Mouse (Mus musculus): ENCODE measurements at regions not wholly inside any gene's neighbourhood (a gene's known extent, or its start where the extent isn't known, plus 50 kb on each side); places are given as distances from the start of the nearest gene placed in this dataset.

GRCm38 (mm10) chr16:7649771-7650170 is 775.2 kb downstream of the Tmem114 start:
- WGBS = 15% methylated on average over 1 of the region's 1 CpGs
- Histone ChIP-seq H3K4me3 (ENCODE audit: low read depth, low read length) (no peak overlapping the region), H3K4me1 (ENCODE audit: control insufficient read depth, insufficient read depth, low read length) (peaks cover 7% of the 10 kb centered on the region; the same call in 1 of the 2 replicates), H3K9me3 (replicated peaks; ENCODE audit: control insufficient read depth, low read length, poor library complexity, severe bottlenecking) (no peaks in the 10 kb centered on the region), H3K4me2 (ENCODE audit: low read length) (no peak overlapping the region), H3K36me3 (ENCODE audit: control insufficient read depth, insufficient read depth, low read length) (no peaks in the 10 kb centered on the region), H3K27ac (ENCODE audit: low read length) (no peak overlapping the region; the same call in 1 of the 2 replicates), H3K27me3 (ENCODE audit: control insufficient read depth, insufficient read depth, low read depth, low read length) (no peaks in the 10 kb centered on the region), H3K9ac (ENCODE audit: low read depth, low read length) (no peak overlapping the region)
- no peak for ATAC-seq

DNA sequence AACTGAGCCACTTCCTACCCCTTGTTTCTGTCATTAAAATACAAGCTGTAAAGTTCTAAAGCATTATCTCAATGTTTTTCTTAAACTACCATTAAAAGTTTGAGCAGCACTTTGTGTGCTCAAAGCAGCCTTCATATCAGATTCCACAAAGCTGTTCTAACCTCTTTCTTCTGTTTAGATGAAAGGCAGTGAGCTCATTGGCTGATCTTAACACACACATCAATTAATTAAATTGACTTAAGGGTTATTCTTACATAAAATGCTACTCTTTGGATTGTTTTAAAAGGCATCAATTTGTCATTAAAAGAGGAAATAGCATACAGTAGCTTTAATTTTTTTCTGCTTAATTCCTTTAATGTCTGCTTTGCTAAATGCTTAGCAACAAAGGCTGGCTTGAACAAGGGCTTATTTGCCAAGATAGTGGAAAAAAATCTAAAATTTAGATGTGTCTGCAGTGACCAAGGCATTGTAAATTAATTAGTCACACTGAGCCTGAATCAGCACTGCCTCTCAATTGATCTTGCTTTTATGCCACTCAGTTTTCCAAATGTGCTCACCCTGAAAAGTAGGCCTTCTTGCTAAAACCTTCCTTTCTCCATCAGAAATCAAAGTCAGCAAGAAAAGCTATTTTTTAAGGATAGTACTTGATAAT is 777.5 kb downstream of the Tmem114 start:
- ATAC-seq = no peak
- H3K4me3 ChIP-seq (ENCODE audit: low read depth, low read length) = no peak overlapping the region
- H3K27ac ChIP-seq (ENCODE audit: low read length) = no peak overlapping the region
- H3K9ac ChIP-seq (ENCODE audit: low read depth, low read length) = no peak overlapping the region
- H3K4me2 ChIP-seq (ENCODE audit: low read length) = no peak overlapping the region
- no peaks in the 10 kb centered on the region for H3K36me3 ChIP-seq (ENCODE audit: control insufficient read depth, insufficient read depth, low read length)
- H3K27me3 ChIP-seq (ENCODE audit: control insufficient read depth, insufficient read depth, low read depth, low read length) = no peaks in the 10 kb centered on the region
- peaks cover 7% of the 10 kb centered on the region; the same call in 1 of the 2 replicates for H3K4me1 ChIP-seq (ENCODE audit: control insufficient read depth, insufficient read depth, low read length)
- no peaks in the 10 kb centered on the region for H3K9me3 ChIP-seq (replicated peaks; ENCODE audit: control insufficient read depth, low read length, poor library complexity, severe bottlenecking)

DNA sequence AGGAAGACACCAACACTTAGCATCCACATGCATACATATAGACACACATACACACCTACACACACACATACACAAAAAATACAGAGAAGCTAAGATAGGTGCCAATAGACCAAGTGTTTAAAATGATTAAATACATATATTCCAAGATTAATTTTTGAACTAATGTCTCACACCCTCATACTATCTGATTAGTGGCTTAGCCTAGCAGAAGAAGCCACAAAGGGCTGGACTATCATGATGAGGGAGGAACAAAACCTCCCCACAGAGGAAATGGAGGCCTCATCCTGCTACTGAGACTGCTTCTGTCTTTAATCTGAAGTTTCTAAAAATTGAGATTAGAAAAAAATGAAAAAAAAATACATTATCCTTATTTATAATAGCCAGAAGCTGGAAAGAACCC is 780.6 kb downstream of the Tmem114 start:
- Histone ChIP-seq H3K27ac (ENCODE audit: low read length) (no peak overlapping the region), H3K4me3 (ENCODE audit: low read depth, low read length) (no peak overlapping the region)
- ATAC-seq = no peak

GRCm38 (mm10) chr16:7638955-7639755 is 785.8 kb downstream of the Tmem114 start:
- Histone ChIP-seq H3K9ac (ENCODE audit: low read depth, low read length) (no peak overlapping the region), H3K27ac (ENCODE audit: low read length) (no peak overlapping the region; the same call in 1 of the 2 replicates), H3K36me3 (ENCODE audit: control insufficient read depth, insufficient read depth, low read length) (no peaks in the 10 kb centered on the region), H3K4me3 (ENCODE audit: low read depth, low read length) (no peak overlapping the region), H3K4me2 (ENCODE audit: low read length) (no peak overlapping the region), H3K27me3 (ENCODE audit: control insufficient read depth, insufficient read depth, low read depth, low read length) (no peaks in the 10 kb centered on the region), H3K4me1 (ENCODE audit: control insufficient read depth, insufficient read depth, low read length) (peaks cover 14% of the 10 kb centered on the region), H3K9me3 (replicated peaks; ENCODE audit: control insufficient read depth, low read length, poor library complexity, severe bottlenecking) (no peaks in the 10 kb centered on the region)
- 43% methylated on average over 15 of the region's 15 CpGs for WGBS
- no peak for ATAC-seq

More for the DNA sequence above, 780.6 kb downstream of the Tmem114 start:
- no peaks in the 10 kb centered on the region for H3K9me3 ChIP-seq (replicated peaks; ENCODE audit: control insufficient read depth, low read length, poor library complexity, severe bottlenecking)
- peaks cover 3% of the 10 kb centered on the region; the same call in 1 of the 2 replicates for H3K4me1 ChIP-seq (ENCODE audit: control insufficient read depth, insufficient read depth, low read length)
- no peaks in the 10 kb centered on the region for H3K27me3 ChIP-seq (ENCODE audit: control insufficient read depth, insufficient read depth, low read depth, low read length)
- H3K9ac ChIP-seq (ENCODE audit: low read depth, low read length) = no peak overlapping the region
- H3K4me2 ChIP-seq (ENCODE audit: low read length) = no peak overlapping the region
- H3K36me3 ChIP-seq (ENCODE audit: control insufficient read depth, insufficient read depth, low read length) = no peaks in the 10 kb centered on the region

DNA sequence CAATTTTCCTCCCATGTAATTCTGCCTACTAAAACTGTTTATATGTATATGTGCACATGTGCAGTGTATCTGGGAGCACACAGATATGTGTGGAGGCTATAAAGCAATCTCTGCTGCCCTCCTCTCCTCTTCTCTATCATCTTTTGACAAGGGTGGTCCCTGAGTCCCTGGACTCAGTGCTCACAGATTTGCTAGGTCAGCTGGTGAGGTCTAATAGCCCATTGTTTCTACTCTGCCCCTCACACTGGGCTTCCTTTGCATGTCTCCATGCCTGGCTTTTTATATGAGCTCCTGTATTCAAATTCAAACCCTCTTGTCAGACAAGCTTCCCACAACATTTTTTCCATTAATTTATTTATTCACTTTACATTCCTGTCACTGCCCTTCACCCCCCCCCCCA is 786.9 kb downstream of the Tmem114 start:
- peaks cover 14% of the 10 kb centered on the region for H3K4me1 ChIP-seq (ENCODE audit: control insufficient read depth, insufficient read depth, low read length)
- ATAC-seq = 0 out of 2 replicates have a peak, but pooled peaks have one; percentile 14
- no peak overlapping the region for H3K4me2 ChIP-seq (ENCODE audit: low read length)
- no peaks in the 10 kb centered on the region for H3K36me3 ChIP-seq (ENCODE audit: control insufficient read depth, insufficient read depth, low read length)
- no peaks in the 10 kb centered on the region for H3K9me3 ChIP-seq (replicated peaks; ENCODE audit: control insufficient read depth, low read length, poor library complexity, severe bottlenecking)
- no peak overlapping the region for H3K27ac ChIP-seq (ENCODE audit: low read length)
- H3K27me3 ChIP-seq (ENCODE audit: control insufficient read depth, insufficient read depth, low read depth, low read length) = no peaks in the 10 kb centered on the region
- H3K9ac ChIP-seq (ENCODE audit: low read depth, low read length) = no peak overlapping the region
- H3K4me3 ChIP-seq (ENCODE audit: low read depth, low read length) = no peak overlapping the region

DNA sequence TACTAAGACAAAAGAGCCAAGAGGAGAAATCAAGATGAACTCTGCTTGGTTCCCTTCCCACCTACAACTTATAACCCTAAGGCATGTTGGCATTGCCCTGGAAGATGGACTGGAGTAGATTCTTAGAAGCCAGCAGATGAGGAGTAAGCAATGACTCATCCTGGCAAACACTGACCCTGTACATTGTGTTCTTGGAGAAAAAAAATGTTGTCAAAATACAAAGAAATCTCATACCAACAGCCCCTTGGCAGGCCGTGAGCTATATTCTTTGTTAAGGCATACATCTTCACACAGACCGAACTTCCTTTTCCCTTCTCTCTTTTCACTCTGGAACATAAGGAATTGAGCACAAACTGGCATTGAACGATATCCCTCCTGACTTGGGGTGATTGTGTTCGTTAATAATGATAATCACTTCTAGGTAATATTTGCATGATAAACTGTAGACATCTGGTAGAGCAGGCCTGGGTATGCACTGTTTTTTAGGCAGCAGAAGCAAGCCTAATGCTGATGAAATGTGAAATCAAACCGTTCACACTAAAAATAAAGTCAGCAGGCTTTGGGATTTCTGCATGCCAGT is 787.7 kb downstream of the Tmem114 start:
- 24% methylated on average over 5 of the region's 5 CpGs for WGBS
- H3K9me3 ChIP-seq (replicated peaks; ENCODE audit: control insufficient read depth, low read length, poor library complexity, severe bottlenecking) = no peaks in the 10 kb centered on the region
- no peaks in the 10 kb centered on the region for H3K27me3 ChIP-seq (ENCODE audit: control insufficient read depth, insufficient read depth, low read depth, low read length)
- no peak overlapping the region for H3K4me2 ChIP-seq (ENCODE audit: low read length)
- no peak overlapping the region for H3K27ac ChIP-seq (ENCODE audit: low read length)
- no peak overlapping the region for H3K9ac ChIP-seq (ENCODE audit: low read depth, low read length)
- no peak for ATAC-seq
- H3K36me3 ChIP-seq (ENCODE audit: control insufficient read depth, insufficient read depth, low read length) = no peaks in the 10 kb centered on the region
- H3K4me1 ChIP-seq (ENCODE audit: control insufficient read depth, insufficient read depth, low read length) = peaks cover 19% of the 10 kb centered on the region
- no peak overlapping the region for H3K4me3 ChIP-seq (ENCODE audit: low read depth, low read length)

GRCm38 (mm10) chr16:7636326-7636725 is 788.6 kb downstream of the Tmem114 start:
- Histone ChIP-seq H3K9ac (ENCODE audit: low read depth, low read length) (no peak overlapping the region), H3K4me3 (ENCODE audit: low read depth, low read length) (no peak overlapping the region), H3K36me3 (ENCODE audit: control insufficient read depth, insufficient read depth, low read length) (no peaks in the 10 kb centered on the region), H3K27me3 (ENCODE audit: control insufficient read depth, insufficient read depth, low read depth, low read length) (no peaks in the 10 kb centered on the region), H3K27ac (ENCODE audit: low read length) (no peak overlapping the region), H3K4me1 (ENCODE audit: control insufficient read depth, insufficient read depth, low read length) (peaks cover 19% of the 10 kb centered on the region), H3K9me3 (replicated peaks; ENCODE audit: control insufficient read depth, low read length, poor library complexity, severe bottlenecking) (no peaks in the 10 kb centered on the region), H3K4me2 (ENCODE audit: low read length) (no peak overlapping the region)
- ATAC-seq = no peak
- WGBS = 60% methylated on average over 5 of the region's 5 CpGs

DNA sequence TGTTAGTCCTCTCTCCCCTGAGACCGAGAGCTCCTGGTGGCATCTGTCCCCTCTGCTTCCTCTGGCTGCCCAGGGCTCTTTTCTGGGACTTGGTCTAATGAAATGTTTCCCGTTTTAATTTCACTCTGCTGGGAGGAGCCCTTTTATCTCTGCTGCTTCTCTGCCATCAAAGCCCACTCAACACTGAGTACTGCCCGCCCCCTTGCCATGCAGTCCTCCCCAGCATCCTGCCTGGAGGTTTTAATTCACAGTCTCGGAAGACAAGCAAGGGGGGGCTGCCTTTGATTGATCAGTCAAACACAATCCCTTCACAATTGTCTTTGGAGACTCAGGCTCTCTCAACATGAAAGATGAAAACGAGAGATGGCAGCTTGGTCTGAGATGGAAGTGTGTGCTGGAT is 792.5 kb downstream of the Tmem114 start:
- no peaks in the 10 kb centered on the region for H3K9me3 ChIP-seq (replicated peaks; ENCODE audit: control insufficient read depth, low read length, poor library complexity, severe bottlenecking)
- H3K36me3 ChIP-seq (ENCODE audit: control insufficient read depth, insufficient read depth, low read length) = no peaks in the 10 kb centered on the region
- no peak overlapping the region for H3K4me3 ChIP-seq (ENCODE audit: low read depth, low read length)
- H3K9ac ChIP-seq (ENCODE audit: low read depth, low read length) = no peak overlapping the region
- H3K4me2 ChIP-seq (ENCODE audit: low read length) = no peak overlapping the region
- ATAC-seq = peak; percentile 54; the same call in 1 of the 2 replicates
- H3K27me3 ChIP-seq (ENCODE audit: control insufficient read depth, insufficient read depth, low read depth, low read length) = no peaks in the 10 kb centered on the region
- H3K27ac ChIP-seq (ENCODE audit: low read length) = no peak overlapping the region
- H3K4me1 ChIP-seq (ENCODE audit: control insufficient read depth, insufficient read depth, low read length) = peaks cover 11% of the 10 kb centered on the region; the same call in 1 of the 2 replicates
- 5% methylated on average over 5 of the region's 5 CpGs for WGBS

GRCm38 (mm10) chr16:7628351-7628750 is 796.6 kb downstream of the Tmem114 start:
- no peak for ATAC-seq
- WGBS = 71% methylated on average over 8 of the region's 8 CpGs
- H3K36me3 ChIP-seq (ENCODE audit: control insufficient read depth, insufficient read depth, low read length) = no peaks in the 10 kb centered on the region
- no peak overlapping the region for H3K9ac ChIP-seq (ENCODE audit: low read depth, low read length)
- no peaks in the 10 kb centered on the region for H3K9me3 ChIP-seq (replicated peaks; ENCODE audit: control insufficient read depth, low read length, poor library complexity, severe bottlenecking)
- H3K4me2 ChIP-seq (ENCODE audit: low read length) = no peak overlapping the region
- no peak overlapping the region for H3K4me3 ChIP-seq (ENCODE audit: low read depth, low read length)
- H3K27me3 ChIP-seq (ENCODE audit: control insufficient read depth, insufficient read depth, low read depth, low read length) = no peaks in the 10 kb centered on the region
- peaks cover 5% of the 10 kb centered on the region; the same call in 1 of the 2 replicates for H3K4me1 ChIP-seq (ENCODE audit: control insufficient read depth, insufficient read depth, low read length)
- H3K27ac ChIP-seq (ENCODE audit: low read length) = no peak overlapping the region
